Mouse (Mus musculus) layer of hippocampus, adult 11-12 months (tissue): ENCODE measurements around the gene Zfp423.

Source experiments
- DNase-seq: peaks from one replicate; pipeline ENCODE4 v3.0.0; 2022; ENCODE audit warnings: low spot score

The Zfp423 gene

GRCm38 (mm10) chr8:87700321-87700720, 259.1 kb downstream of the Zfp423 start:
- no peak for DNase-seq

GRCm38 (mm10) chr8:87697127-87697526, 262.3 kb downstream of the Zfp423 start:
- DNase-seq, result no peak

- DNase-seq, result no peak
Observed at GRCm38 (mm10) chr8:87693741-87694140, 265.7 kb downstream of the Zfp423 start.

GRCm38 (mm10) chr8:87690100-87691095, 269.0 kb downstream of the Zfp423 start:
- DNase-seq, result peak; percentile 22

GRCm38 (mm10) chr8:87689192-87689591, 270.2 kb downstream of the Zfp423 start:
- no peak for DNase-seq

GRCm38 (mm10) chr8:87688348-87688747, 271.0 kb downstream of the Zfp423 start:
- no peak for DNase-seq

GRCm38 (mm10) chr8:87686986-87687698, 272.3 kb downstream of the Zfp423 start:
- no peak for DNase-seq

- no peak for DNase-seq
Observed at GRCm38 (mm10) chr8:87686026-87686425, 273.4 kb downstream of the Zfp423 start.

- DNase-seq, result no peak
Observed at GRCm38 (mm10) chr8:87685392-87685791, 274.0 kb downstream of the Zfp423 start.

- DNase-seq, result no peak
Observed at GRCm38 (mm10) chr8:87682066-87682465, 277.3 kb downstream of the Zfp423 start.

GRCm38 (mm10) chr8:87680034-87680433, 279.4 kb downstream of the Zfp423 start:
- DNase-seq, result no peak

- no peak for DNase-seq
Observed at GRCm38 (mm10) chr8:87679431-87680003, 279.9 kb downstream of the Zfp423 start.

GRCm38 (mm10) chr8:87675411-87675810, 284.0 kb downstream of the Zfp423 start:
- no peak for DNase-seq

GRCm38 (mm10) chr8:87674157-87674556, 285.2 kb downstream of the Zfp423 start:
- DNase-seq, result no peak

- DNase-seq, result no peak
Observed at GRCm38 (mm10) chr8:87672214-87672613, 287.2 kb downstream of the Zfp423 start.

GRCm38 (mm10) chr8:87671209-87671970, 288.0 kb downstream of the Zfp423 start:
- DNase-seq, result no peak

- DNase-seq, result no peak
Observed at GRCm38 (mm10) chr8:87670232-87670631, 289.2 kb downstream of the Zfp423 start.

- no peak for DNase-seq
Observed at GRCm38 (mm10) chr8:87668736-87669135, 290.7 kb downstream of the Zfp423 start.

GRCm38 (mm10) chr8:87667914-87668643, 291.3 kb downstream of the Zfp423 start:
- peak; percentile 40 for DNase-seq

GRCm38 (mm10) chr8:87667297-87667696, 292.1 kb downstream of the Zfp423 start:
- no peak for DNase-seq

- no peak for DNase-seq
Observed at GRCm38 (mm10) chr8:87665337-87665736, 294.1 kb downstream of the Zfp423 start.
